Mouse (Mus musculus) WW6 (cell line): ENCODE data around the gene Fosb.

Experiments used
- DNase-seq: peaks from one replicate; pipeline ENCODE4 v3.0.0-alpha.2; 2013; ENCODE audit warnings: low read depth, low spot score

The Fosb gene

DNA sequence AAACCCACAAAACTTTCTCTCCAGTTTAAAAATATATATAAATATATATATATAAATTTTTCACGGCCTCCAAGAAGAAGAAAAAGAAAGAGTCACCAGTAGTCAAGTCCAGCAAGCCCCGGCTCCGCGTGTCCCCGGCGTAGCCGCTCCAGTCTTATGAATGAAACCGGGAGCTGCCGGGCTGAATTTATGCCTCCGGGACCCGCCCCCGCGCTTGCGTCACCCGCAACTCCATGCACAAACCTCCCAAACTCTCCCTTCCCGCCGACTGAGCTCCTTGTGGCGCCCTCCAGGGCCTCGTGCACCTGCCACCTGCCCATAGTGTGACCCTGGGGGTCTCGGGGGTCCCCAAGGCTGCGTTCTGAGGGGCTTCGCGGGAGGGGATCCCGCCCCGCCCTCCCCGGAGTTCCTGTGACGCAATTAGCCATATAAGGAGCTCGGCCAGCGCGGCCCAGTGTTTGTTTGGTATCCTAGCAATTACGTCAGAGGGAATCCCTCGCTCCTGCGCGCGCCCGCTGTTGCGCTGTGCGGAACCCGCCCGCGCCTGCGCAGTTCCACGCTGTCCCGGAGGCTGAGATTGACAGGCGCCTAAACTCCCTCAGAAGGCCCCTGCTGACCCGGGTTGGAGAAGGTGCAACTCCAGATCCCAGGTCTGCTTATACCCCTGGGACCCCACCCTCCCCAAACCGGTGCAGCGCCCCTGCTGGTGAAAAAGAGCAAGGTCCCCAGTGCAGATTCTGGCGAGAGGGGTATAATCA, at the start of gene Fosb:
Gene Fosb (minus strand): TSS at position 168 of the 758 bp plus-strand sequence.
- peak; percentile 93 for DNase-seq

GRCm38 (mm10) chr7:19359299-19359891, 49.5 kb upstream of the Fosb start, which contains the start of the genes Cd3eap and Ppp1r13l:
Gene Cd3eap (minus strand): TSS chr7:19359483.
Gene Ppp1r13l (plus strand): TSS chr7:19359749.
- peak; percentile 70 for DNase-seq

DNA sequence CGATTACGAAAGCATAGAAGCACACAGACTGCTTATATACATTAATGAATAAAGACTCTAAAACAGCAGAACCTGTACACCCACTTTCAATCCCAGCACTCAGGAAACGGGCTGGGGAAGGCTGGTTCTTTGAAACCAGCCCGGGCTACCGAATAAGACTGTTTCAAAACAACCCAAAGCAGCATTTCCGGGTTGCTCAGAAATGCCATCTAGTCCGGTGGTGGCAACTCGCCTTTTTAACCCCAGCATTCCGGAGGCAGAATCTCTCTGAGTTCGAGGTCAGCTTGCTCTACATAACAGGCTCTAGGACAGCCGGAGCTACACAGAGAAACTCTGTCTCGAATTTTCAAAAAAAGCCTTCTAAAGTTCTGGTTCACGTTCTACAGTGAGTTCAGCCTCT, 48.8 kb upstream of the Fosb start:
- DNase-seq, result no peak

- DNase-seq, result no peak
Observed at GRCm38 (mm10) chr7:19357381-19358375, 47.8 kb upstream of the Fosb start.

DNA sequence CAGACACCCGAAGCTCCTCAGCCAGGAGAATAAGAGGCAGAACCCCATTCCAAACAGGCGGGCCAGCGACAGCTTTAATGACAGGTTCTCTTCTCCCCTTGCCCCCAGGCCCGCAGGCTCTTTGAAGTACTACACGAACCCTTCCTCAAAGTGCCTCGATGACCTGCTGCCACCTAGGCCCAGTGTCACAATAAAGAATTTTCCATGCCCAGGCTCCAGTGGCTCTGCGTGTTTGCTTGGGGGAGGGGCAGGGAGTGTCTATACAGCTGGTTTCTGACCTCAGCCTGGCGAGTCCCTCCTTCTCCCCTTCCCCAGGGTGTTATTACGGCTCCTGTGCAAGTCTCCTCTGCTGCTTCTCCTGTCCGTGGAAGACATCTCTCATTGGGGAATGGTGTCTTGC, 46.5 kb upstream of the Fosb start:
- DNase-seq, result no peak

DNA sequence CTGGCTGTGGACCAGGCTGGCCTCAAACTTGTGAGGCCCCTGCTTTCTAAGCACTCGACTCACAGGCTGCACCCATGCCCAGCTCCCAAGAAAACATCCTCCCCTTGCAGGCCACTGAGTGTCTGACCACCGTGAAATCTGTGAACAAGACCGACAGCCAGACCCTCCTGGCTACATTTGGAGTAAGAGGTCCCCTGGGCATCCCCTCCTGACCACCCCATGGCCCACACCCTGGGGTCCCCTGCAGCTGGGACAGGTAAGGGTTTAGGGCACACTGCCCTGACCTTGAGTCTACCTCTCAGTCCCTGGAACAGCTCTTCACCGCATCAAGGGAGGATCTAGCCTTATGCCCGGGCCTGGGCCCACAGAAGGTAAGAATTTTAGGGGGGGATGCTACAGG, 45.1 kb upstream of the Fosb start:
- DNase-seq, result no peak

DNA sequence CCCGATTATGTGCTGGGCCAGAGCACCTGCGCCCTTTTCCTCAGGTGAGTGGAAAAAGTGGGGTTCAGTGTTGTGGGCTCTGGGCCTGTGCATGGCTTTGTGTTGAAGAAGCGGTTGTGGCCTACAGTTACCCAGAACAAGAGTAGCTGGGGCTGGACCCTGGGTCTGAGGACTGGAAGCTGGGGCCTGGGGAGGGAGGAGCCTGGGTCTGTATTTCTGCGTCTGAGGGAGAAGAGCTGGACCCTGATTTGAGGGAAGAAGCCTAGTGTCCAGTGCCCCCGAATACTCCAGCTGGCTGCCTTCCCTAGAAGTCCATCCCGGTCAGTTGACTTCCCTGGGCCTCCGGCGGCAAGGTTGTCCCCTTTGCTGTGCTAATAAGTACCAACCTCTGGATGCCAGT, 40.4 kb upstream of the Fosb start:
- DNase-seq, result no peak

GRCm38 (mm10) chr7:19349188-19349915, 39.5 kb upstream of the Fosb start:
- no peak for DNase-seq

DNA sequence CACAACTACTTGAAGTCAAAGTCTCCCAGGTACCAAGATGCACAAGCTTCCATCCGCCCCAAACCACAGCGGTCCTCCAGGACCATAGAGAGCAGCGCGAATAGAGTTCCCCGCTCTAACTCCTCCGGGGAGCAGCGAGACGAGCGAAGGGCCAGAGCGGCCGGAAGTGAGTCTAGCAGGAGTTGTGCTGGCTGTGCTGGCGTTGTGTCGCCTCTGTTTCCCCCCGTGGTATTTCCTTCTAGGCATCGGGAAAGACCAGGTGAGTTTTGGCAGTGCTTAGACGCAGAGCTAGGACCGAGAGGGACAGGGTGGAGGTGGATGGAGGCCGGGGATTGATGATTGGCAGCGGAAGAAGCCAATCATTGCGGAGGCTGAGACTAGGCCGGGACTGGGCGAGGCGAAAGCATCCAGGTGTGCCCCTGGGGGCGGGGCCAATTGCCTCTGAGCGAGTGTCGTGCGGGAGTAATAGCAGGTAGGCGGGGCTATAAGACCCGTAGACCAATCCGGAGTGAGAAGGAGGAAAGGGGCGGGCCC, 35.2 kb upstream of the Fosb start:
- DNase-seq, result peak; percentile 98

DNA sequence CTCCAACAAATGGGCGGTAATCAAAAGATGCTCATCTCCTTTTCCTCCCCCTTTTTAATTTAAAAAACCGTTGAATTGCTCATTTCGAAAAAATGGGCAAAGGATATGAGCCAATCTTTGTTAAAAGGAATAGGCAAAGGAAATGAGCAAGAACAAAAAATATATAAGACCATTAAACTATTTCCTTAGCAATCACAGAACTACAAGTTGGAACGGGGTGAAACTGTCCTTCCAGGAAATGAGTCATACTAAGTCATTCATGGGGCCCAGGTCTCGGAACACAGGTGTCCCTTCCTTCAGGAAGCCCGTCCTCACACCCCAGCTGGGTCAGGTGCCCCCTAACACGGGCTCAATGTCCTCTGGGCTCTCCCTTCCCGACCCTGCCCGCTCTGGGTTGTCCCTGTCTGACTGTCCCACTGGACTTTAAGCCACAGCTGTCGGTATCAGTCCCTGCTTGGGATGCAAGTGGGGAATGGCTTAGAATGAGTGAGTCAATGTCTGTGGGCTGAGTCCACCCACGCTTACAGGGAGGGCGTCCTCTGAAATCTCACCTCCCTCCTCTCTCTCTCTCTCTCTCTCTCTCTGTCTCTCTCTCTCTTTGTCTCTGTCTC, 34.5 kb upstream of the Fosb start, which contains the start of gene Ercc1:
Gene Ercc1 (plus strand): TSS at position 542 of the 611 bp plus-strand sequence.
- no peak for DNase-seq

GRCm38 (mm10) chr7:19343210-19343808, 33.5 kb upstream of the Fosb start:
- DNase-seq, result no peak

- DNase-seq, result no peak
Observed at GRCm38 (mm10) chr7:19342481-19343027, 32.7 kb upstream of the Fosb start.

DNA sequence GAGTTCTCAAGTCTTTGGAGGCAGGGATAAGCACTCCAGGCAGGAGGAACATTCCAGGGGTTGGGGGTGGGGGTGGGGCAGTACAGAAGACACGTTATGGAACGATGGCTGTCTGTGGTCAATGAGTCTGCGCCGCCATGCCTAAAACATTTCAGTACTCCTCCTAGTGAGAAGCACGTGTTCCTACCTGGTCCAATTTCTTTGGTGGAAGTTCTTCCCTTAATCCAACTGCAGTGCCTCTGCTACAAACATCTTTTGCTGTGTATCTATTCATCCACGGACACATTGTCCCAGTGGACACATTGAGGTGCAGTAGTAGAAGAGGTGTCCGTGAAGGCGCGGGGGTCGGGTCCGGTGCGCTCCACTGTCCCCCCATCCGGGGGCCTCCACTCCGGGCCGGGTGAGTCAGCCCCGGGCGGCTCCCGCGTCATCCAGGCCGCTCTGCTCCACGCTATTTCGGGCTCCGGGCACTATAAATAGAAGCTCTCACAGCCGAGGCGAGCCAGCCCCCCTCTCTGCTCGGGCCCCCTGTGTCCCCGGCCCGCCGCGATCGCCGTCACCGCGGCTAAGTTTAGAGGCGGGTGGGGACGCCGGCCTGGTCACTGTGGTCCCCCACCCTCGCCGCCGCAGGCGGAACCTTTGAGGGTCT, 32.0 kb upstream of the Fosb start:
- DNase-seq, result no peak

DNA sequence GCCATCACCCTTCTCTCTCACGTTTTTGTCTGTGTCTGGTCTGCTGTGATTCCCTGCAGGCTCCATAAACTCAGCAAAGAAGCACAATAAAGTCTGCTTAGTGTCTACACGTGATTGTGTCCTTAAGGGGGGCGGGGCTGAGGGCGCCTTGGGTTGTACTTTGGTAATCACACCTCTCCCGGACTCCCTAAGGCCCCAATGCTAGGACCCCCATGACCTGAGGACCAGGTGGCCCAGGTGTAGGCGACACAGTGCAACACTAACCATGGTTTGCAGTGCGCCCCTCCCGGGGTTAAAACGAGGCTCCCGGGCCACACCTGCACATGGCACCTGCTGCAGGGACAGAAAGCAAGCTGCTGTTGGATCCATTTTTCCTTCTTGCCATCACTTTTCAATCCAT, 31.4 kb upstream of the Fosb start:
- DNase-seq, result no peak

- no peak for DNase-seq
Observed at GRCm38 (mm10) chr7:19338596-19338995, 28.7 kb upstream of the Fosb start.

DNA sequence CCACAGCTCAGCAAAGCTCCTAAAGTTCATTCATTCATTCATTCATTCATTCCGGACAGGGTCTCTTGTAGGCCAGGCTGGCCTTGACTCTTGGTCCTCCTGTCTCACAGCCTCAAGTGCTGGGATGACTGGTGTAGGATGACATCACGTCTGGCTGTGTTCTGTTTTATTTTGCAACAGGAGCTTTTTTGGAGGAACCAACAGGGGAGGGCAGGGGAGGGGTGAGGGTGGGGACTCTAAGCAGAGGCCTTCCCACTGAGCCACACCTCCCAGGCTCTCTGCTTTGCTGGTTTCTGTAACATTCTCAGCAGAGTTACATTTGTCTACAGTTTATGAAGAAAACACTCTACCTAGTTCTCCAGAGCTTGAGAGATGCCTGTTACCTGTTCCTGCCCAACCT, 28.2 kb upstream of the Fosb start:
- no peak for DNase-seq

DNA sequence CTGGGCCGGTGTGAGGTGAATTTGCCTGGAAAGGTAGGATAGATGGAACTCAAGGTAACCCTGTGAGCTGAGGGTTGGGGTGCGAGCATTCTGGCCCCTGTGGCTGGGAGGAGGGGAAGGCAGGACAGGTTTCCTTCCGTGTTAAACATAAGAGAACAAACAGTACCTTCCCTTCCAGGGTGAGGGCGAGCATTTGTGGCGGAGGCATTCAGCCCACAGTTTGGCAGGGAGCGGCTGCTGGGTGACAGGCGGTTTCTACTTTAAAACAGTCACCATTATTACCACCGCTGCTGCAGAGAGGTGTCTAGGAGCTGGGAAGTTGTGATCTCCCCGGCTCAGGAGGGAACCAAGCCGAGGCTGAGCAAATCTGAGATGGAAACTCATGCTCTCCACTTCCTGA, 27.3 kb upstream of the Fosb start:
- DNase-seq, result no peak

DNA sequence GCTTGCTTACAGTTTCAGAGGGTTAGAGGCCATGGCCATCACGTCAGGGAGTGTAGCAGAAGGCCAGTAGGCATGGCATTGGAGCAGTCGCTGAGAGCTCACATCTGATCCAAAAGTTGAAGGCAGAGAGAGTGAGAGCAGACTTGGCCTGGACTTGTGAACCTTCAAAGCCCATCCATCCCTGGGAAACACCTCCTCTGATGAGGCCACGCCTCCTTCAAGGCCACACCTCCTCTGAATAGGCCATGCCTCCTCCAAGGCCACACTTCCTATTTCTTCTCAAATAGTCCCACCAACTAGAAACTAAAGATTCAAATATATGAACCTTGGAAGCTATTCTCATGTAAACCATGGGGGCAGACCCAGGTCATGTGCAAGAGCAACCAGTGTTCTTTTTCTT, 25.7 kb upstream of the Fosb start:
- no peak for DNase-seq

- no peak for DNase-seq
Observed at GRCm38 (mm10) chr7:19332709-19333352, 23.0 kb upstream of the Fosb start.
